Mouse (Mus musculus) embryonic facial prominence, embryonic 10.5 days (tissue): ENCODE results near the gene Plpp3. TPM values are rescaled to one million over a fixed set of nuclear protein-coding genes. Genes with fewer than 3 reads are reported as not detected.
A peak's percentile ranks its signal among the peaks of the same experiment; 100 is the strongest.

Experiments used
- DNase-seq: peaks from one replicate; pipeline ENCODE4 v3.0.0-alpha.2; 2017; ENCODE audit warnings: low spot score
- H3K27ac ChIP-seq: fragments of 300-500 bp; sonication (generic); replicated peaks from 2 replicates; pipeline ENCODE4 v1.5.1; 2016; ENCODE audit warnings: mild to moderate bottlenecking
- H3K27me3 ChIP-seq: fragments of 300-500 bp; sonication (generic); replicated peaks from 2 replicates; pipeline ENCODE4 v1.6.1; 2016; ENCODE audit warnings: low read depth, mild to moderate bottlenecking; ENCODE audit not compliant: poor library complexity, severe bottlenecking
- H3K36me3 ChIP-seq: fragments of 300-500 bp; sonication (generic); replicated peaks from 2 replicates; pipeline ENCODE4 v1.6.1; 2016; ENCODE audit warnings: mild to moderate bottlenecking, moderate library complexity
- H3K4me1 ChIP-seq: fragments of 300-500 bp; sonication (generic); 2 replicates; pipeline ENCODE4 v1.6.1; 2016
- H3K4me3 ChIP-seq: fragments of 300-500 bp; sonication (generic); 2 replicates; pipeline ENCODE4 v1.5.1; 2016; ENCODE audit warnings: mild to moderate bottlenecking, moderate library complexity
- H3K9me3 ChIP-seq: fragments of 300-500 bp; sonication (generic); 2 replicates; pipeline ENCODE4 v1.6.1; 2016; ENCODE audit warnings: mild to moderate bottlenecking
- WGBS: fragments of 180-500 bp; shearing (Covaris S2); methylation state at CpG from one replicate; pipeline ENCODE4 v1.1.7; 2016; 5-methylcytosine and 5-hydroxymethylcytosine counted together
- polyA plus RNA-seq: library from polyadenylated mRNA; unstranded; fragments of >200 nt; fragmentation: Nextera tagmentation; extraction: Ambion mirVana; gene quantifications from 2 replicates; pipeline ENCODE4 v1.2.1, GENCODE M21; 2016

The Plpp3 gene
- polyA plus RNA-seq, 1 experiment from 2014 or later: 77.1 TPM

DNA sequence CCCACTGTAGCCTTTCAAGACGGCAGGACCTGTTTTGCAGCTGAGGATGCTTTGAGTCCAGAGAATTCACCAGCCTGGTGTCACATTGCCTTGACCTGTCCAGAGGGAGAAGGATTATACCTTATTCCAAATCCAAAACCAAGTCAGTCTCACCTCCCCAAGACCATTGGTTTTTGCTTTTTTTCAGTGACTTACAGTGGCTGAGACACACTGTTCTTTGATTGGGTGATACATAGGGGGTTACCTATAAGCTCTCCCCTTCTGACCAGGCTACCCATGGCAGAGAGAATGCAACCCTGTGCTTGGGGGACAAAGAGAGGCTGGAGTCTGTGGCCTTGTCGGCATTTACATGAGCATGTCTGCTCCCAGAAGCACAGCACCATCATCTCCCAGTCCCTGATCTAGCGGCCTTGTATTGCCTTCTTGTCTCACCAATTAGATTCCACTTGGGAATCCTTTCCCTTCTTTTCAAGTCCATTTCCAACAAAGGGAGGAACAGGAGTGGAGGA, 24.6 kb downstream of the Plpp3 start:
- no peak for DNase-seq
- H3K27me3 ChIP-seq: no peaks in the 10 kb centered on the region
- H3K9me3 ChIP-seq: no peaks in the 10 kb centered on the region
- 33% methylated on average over 3 of the region's 3 CpGs for WGBS
- H3K27ac ChIP-seq: peak overlapping the region; percentile 78
- H3K36me3 ChIP-seq: peaks cover 54% of the 10 kb centered on the region
- H3K4me1 ChIP-seq: peaks cover 61% of the 10 kb centered on the region
- peak overlapping the region; percentile 23; the same call in 1 of the 2 replicates for H3K4me3 ChIP-seq

DNA sequence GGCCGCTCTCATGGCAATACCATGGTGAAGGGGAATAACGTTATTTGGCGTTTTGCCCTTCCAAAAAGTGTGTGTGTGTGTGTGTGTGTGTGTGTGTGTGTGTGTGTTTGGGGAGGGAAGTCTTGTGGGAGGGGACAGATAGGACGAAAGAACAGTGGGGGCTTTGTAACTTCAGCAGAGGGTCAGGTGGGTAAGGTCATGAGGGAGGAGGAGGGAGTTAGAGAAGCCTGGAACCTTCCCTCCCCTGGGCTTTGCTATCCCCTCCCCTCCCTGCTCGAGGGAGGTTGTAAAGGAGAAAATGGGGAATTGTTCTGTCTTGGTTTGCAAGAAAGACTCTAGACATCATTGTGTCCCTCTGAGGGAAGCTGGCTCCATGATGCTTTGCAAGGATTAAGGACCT, 25.1 kb downstream of the Plpp3 start:
- H3K4me3 ChIP-seq: no peak overlapping the region
- H3K4me1 ChIP-seq: peaks cover 61% of the 10 kb centered on the region
- DNase-seq: no peak
- no peaks in the 10 kb centered on the region for H3K27me3 ChIP-seq
- 38% methylated on average over 5 of the region's 5 CpGs for WGBS
- peak overlapping the region; percentile 57 for H3K27ac ChIP-seq
- H3K9me3 ChIP-seq: no peaks in the 10 kb centered on the region
- H3K36me3 ChIP-seq: peaks cover 53% of the 10 kb centered on the region

DNA sequence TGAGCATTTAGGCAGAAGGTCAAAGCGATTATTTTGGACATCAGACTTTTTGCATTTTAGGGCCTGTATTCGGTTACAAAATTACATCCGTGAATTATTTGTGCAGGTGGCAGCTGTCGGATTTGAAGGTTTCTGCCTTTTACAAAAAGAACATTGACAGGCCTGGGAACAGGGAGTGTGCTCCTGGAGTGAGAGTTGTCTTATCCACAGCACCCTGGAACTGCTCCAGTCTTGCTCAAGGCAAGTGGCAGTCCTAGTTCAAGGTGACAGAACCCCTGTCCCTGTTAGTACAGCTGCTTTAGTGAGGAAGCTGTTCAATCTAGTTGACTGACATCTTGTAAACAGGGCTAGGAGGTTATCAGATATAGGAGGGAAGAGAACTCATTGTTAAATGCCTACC, 27.3 kb downstream of the Plpp3 start:
- H3K36me3 ChIP-seq: peaks cover 56% of the 10 kb centered on the region

DNA sequence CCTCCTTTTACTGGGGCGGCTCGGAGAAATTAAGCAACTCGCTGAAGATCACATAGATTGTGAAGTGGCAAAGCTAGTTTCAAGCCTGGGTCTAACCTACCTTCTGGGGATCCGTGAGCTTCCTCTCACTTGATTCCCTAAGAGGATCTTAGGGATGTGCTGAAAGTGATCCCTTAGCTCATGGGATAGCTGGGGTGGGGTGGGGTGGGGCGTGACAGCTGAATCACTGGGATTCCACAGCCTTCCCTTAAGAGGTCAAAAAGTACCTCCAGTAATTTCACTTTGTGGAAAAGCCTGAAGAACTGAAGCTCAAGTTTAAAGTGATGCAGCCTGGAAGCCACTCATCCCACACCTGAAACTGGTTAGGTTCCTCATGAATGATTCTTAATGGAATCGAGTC, 27.8 kb downstream of the Plpp3 start:
- 83% methylated on average over 6 of the region's 6 CpGs for WGBS
- H3K4me3 ChIP-seq: no peak overlapping the region
- no peaks in the 10 kb centered on the region for H3K9me3 ChIP-seq
- peaks cover 51% of the 10 kb centered on the region for H3K36me3 ChIP-seq
- no peak for DNase-seq
- H3K4me1 ChIP-seq: peaks cover 57% of the 10 kb centered on the region
- H3K27me3 ChIP-seq: no peaks in the 10 kb centered on the region
- no peak overlapping the region for H3K27ac ChIP-seq

More for the DNA sequence above, 27.3 kb downstream of the Plpp3 start:
- Histone ChIP-seq H3K4me1 (peaks cover 57% of the 10 kb centered on the region), H3K27ac (no peak overlapping the region), H3K27me3 (no peaks in the 10 kb centered on the region), H3K9me3 (no peaks in the 10 kb centered on the region), H3K4me3 (no peak overlapping the region)
- no peak for DNase-seq
- 74% methylated on average over 4 of the region's 4 CpGs for WGBS

DNA sequence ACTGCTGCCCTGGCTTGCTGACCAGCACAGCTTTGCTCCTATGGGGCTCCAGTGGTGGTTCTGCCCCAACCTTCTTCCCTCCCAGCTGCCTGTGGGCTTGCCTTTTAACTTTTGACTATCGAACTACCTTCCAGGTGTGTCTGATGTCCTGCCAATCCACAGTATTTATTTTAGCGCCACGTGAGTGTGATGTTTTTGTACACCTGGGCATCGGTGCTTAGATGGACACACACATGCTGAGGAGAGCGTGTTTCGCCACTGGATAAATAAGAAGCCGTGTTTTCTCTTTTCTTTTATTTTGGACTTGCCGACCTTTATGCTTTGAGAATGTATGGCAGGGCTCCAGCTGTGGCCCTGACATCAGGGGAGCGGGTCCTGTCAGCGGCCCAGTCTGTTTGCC, 29.5 kb downstream of the Plpp3 start:
- whole genome bisulfite sequencing: 92% methylated on average over 10 of the region's 10 CpGs
- no peak overlapping the region for H3K4me3 ChIP-seq
- no peaks in the 10 kb centered on the region for H3K27me3 ChIP-seq
- H3K9me3 ChIP-seq: no peaks in the 10 kb centered on the region
- no peak for DNase-seq
- H3K27ac ChIP-seq: no peak overlapping the region
- H3K36me3 ChIP-seq: peaks cover 48% of the 10 kb centered on the region
- peaks cover 57% of the 10 kb centered on the region for H3K4me1 ChIP-seq

DNA sequence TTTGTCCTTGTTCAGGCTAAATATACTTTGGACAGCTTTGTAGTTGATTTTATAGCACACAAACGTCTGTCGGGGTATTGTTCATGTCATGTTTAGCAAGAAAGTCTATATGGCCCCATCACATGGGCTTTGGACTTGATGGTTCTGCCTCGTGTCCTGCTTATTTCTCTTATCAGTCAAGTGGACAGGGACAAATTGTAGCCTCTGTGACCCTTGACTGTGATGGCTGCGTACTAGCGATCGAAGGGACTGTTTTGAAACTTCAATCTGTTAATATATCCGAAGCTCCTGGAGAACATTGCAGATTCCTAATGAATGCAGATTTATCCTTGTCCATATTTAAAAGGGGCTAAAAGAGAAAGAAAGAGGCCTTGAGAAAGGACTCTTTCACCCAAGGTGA, 30.7 kb downstream of the Plpp3 start:
- 91% methylated on average over 7 of the region's 7 CpGs for WGBS
- no peak overlapping the region for H3K27ac ChIP-seq

DNA sequence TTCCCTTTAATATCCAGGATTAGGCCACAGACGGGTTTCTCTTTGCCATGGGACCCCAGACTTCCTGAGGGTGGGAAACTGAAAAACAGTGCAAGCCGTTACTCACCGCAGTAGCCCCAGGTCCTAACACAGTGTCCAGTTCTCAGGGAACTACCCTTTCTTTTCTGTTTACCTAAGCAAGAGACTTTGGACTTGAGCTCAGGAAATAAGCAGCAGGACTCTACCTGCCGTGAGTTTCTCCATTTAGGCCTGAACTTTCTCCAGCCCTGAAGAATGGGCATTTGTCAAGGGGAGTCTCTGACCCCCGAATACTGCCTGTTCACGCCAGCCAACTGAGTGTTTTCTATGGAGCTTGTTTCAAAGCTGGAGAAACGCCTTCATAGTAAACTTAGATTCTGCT, 31.7 kb downstream of the Plpp3 start:
- DNase-seq: no peak
- Histone ChIP-seq H3K9me3 (no peaks in the 10 kb centered on the region), H3K4me1 (peaks cover 63% of the 10 kb centered on the region), H3K36me3 (peaks cover 32% of the 10 kb centered on the region), H3K27ac (no peak overlapping the region), H3K27me3 (no peaks in the 10 kb centered on the region), H3K4me3 (no peak overlapping the region)
- WGBS: 72% methylated on average over 7 of the region's 7 CpGs

More for the DNA sequence above, 30.7 kb downstream of the Plpp3 start:
- H3K4me1 ChIP-seq: peaks cover 57% of the 10 kb centered on the region
- no peak for DNase-seq
- peaks cover 39% of the 10 kb centered on the region for H3K36me3 ChIP-seq
- H3K9me3 ChIP-seq: no peaks in the 10 kb centered on the region
- H3K4me3 ChIP-seq: no peak overlapping the region
- H3K27me3 ChIP-seq: no peaks in the 10 kb centered on the region

DNA sequence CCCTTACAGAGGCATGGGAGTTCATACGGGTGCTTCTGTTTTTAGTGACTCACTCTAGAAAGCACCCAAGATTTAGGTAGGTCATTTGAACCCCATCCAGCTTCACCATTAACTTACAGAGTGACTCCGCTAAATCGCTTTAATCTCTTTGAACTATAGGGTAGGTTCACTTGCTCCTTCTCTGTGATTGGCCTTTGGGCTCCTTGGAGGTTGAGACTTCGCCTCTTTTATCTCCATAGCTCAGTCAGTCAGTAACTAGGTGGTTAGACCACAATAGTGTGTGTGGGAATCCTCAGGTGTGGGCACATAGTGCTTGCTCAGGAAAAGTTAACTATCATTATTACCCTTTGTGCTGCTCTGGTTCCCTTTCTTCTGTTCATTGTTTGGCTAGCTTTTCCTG, 33.7 kb downstream of the Plpp3 start:
- Histone ChIP-seq H3K9me3 (no peaks in the 10 kb centered on the region), H3K27ac (no peak overlapping the region), H3K4me1 (peaks cover 66% of the 10 kb centered on the region), H3K27me3 (no peaks in the 10 kb centered on the region), H3K4me3 (no peak overlapping the region), H3K36me3 (peaks cover 46% of the 10 kb centered on the region)
- WGBS: 71% methylated on average over 4 of the region's 4 CpGs
- no peak for DNase-seq

DNA sequence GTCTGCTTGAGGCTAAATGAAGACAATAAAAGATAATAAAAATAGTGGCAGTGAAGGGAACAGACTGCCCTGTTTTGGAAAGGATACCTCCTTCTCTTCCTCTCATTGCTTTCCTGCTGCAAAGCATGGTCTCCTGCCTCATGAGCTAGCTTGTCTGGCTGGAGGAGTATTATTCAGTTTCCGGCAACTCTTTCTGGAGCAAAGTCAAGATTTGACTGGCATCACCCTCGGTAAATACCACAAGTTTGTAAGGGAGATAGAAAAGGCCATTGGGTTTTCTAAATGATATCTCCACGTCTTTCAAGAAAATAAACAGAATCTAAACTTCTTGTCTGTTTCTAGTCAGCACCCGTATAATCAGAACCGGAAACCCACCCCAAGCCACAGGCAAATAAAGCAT, 34.4 kb downstream of the Plpp3 start:
- peaks cover 72% of the 10 kb centered on the region for H3K4me1 ChIP-seq
- no peak overlapping the region for H3K27ac ChIP-seq
- no peaks in the 10 kb centered on the region for H3K27me3 ChIP-seq
- no peaks in the 10 kb centered on the region for H3K9me3 ChIP-seq
- 60% methylated on average over 5 of the region's 5 CpGs for WGBS
- DNase-seq: no peak
- peaks cover 47% of the 10 kb centered on the region for H3K36me3 ChIP-seq
- H3K4me3 ChIP-seq: no peak overlapping the region

DNA sequence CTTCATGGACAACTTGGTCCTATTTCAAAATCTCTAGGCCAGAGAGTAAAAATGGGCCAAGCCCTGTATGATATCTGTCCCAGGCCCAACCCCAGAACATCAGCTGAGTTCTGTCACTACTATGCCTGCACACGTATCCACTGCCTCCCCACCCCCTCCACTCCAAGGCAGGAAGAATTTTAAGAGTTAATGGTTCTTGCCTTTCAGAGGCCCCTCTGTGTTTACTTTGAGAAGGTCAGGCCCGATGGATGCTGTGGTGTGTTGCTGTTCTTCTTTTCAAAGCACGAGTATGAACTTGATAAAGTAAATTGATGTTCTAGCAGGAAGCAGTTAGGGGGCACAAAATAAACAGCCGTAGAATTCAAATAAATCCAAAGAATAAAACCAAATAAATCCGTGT, 35.5 kb downstream of the Plpp3 start:
- H3K27me3 ChIP-seq: no peaks in the 10 kb centered on the region
- H3K4me1 ChIP-seq: peaks cover 72% of the 10 kb centered on the region
- DNase-seq: peak; percentile 32

DNA sequence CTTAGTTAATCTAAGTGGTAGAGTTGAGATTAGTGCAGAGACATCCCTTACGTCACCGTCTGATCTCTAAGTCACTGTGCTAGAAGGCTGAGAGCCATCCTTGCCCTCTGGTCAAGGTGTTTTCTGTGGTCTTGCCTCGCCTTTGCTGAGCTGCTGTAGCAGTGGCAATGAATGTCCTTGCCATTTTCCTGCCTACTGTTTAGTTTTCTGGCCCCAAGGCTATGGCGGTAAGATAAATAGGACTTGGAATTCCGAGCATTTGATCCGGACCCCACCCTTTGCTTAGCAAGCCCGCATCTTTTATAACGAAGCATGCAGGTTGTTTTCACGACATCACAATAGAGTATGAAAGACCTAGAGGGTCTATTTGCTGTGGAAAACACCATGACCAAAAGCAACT, 38.1 kb downstream of the Plpp3 start:
- Histone ChIP-seq H3K27ac (no peak overlapping the region), H3K4me1 (peaks cover 75% of the 10 kb centered on the region), H3K4me3 (no peak overlapping the region), H3K27me3 (no peaks in the 10 kb centered on the region), H3K9me3 (no peaks in the 10 kb centered on the region), H3K36me3 (peaks cover 63% of the 10 kb centered on the region)
- no peak for DNase-seq
- WGBS: 85% methylated on average over 9 of the region's 9 CpGs

More for the DNA sequence above, 35.5 kb downstream of the Plpp3 start:
- WGBS: 25% methylated on average over 5 of the region's 5 CpGs
- Histone ChIP-seq H3K9me3 (no peaks in the 10 kb centered on the region), H3K27ac (no peak overlapping the region), H3K4me3 (no peak overlapping the region), H3K36me3 (peaks cover 49% of the 10 kb centered on the region)

DNA sequence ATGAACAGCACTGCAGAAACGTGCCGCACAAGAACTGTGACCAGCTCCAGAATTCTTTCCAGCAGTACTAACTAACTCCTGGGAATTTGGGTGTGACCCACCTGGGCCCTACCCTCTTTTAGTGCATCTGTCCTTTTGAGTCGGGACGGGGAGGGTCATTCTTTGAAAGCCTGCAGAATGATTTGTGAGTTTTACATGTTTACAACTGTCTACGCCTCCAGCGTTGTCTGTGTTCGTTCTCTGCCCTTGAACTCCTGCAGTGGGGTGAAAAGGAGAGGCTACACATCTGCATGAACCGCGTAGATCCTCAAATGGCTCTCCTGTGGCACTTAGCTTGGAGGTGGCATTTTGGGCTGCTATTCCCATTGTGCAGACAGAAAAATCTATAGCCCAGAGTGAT, 39.0 kb downstream of the Plpp3 start:
- DNase-seq: no peak
- 90% methylated on average over 9 of the region's 9 CpGs for WGBS
- Histone ChIP-seq H3K27me3 (no peaks in the 10 kb centered on the region), H3K36me3 (peaks cover 63% of the 10 kb centered on the region), H3K9me3 (no peaks in the 10 kb centered on the region), H3K4me1 (peaks cover 75% of the 10 kb centered on the region), H3K4me3 (no peak overlapping the region), H3K27ac (no peak overlapping the region)

DNA sequence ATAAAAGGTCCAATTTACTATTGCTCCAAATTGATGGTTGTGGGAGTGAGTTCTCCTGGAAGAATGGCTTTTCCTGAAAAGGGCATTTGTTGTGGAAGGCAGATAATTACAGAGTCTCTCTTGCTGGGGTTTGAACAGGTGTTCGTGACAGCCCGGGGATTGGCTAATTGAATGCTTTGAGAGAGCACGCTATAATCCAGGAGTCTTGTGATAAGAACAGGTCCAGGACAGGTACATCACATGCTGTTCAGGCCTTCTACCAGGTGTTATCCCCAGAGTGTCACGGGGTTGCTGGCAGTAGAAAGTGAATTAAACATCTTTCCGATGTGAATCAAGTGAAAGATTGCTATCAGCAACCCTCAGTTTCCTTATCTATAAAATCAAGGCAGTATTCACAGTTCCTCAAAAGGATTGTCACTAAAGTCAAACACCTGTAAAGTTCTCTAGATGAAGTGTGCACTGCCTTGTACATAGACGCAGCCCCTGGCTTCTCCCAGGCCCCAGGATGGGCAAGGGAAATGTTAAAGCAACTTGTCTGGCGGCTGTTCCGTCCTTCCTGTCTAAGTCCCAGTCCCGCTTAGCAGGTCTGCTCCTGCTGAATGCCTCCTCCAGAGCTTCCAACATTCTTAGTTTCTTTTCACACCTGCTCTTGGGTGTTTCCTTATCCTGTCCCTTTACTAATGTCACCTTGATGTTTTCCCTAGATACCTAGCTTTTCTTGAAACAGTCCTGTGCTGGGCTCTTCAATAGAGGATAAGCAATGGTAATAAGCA, 40.0 kb downstream of the Plpp3 start:
- no peaks in the 10 kb centered on the region for H3K9me3 ChIP-seq
- DNase-seq: no peak
- no peaks in the 10 kb centered on the region for H3K27me3 ChIP-seq
- H3K4me3 ChIP-seq: no peak overlapping the region
- H3K36me3 ChIP-seq: peaks cover 63% of the 10 kb centered on the region
- H3K4me1 ChIP-seq: peaks cover 73% of the 10 kb centered on the region
- WGBS: 78% methylated on average over 9 of the region's 9 CpGs
- no peak overlapping the region for H3K27ac ChIP-seq
